Mouse (Mus musculus): ENCODE results near the gene Rnf220. TPM values are rescaled to one million over a fixed set of nuclear protein-coding genes. Genes with fewer than 3 reads are reported as not detected.
A peak's percentile ranks its signal among the peaks of the same experiment; 100 is the strongest.
"Not testable (repeated sequence)": the region's sequence is repeated elsewhere in the genome, so short reads cannot be mapped to it uniquely, and the experiment has no call there.

Gene Rnf220
- polyA plus RNA-seq, 1 experiment from 2014 or later: 51.5 TPM

DNA sequence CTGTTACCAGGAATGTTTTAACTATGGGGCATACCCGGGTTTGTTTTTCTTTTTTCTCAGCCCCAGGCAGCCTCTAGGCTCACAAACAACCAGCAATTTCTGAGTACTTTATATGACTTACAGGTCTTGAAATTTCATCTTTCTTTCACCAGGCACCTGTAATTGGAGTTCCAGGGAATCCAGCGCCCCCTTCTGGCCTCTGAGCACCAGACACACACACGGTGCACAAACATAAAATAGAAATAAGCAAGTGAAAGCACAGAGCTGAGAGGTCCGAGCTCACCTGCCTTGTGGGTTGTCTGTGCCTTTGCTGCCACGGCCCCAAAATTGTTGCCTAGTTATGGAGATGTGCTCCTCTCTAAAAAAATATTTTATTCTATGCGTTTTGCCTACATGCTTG lies 236.9 kb downstream of the Rnf220 start:
- H3K36me3 ChIP-seq (replicated peaks; ENCODE audit: control insufficient read depth, insufficient read depth, low read depth, low read length); H3K4me1 ChIP-seq (ENCODE audit: control insufficient read depth, insufficient read depth, low read length); H3K27me3 ChIP-seq (ENCODE audit: control insufficient read depth, insufficient read depth, low read length); H3K4me2 ChIP-seq (ENCODE audit: low read depth, low read length); H3K9ac ChIP-seq (replicated peaks; ENCODE audit: low read length); ATAC-seq (replicated peaks; ENCODE audit: insufficient number of reproducible peaks, low FRiP score, low TSS enrichment, low read depth); H3K27ac ChIP-seq (replicated peaks; ENCODE audit: low read depth, low read length); H3K9me3 ChIP-seq (replicated peaks; ENCODE audit: control insufficient read depth, low read length); DNase-seq (ENCODE audit: low spot score); H3K4me3 ChIP-seq (ENCODE audit: low read depth, low read length): not testable (repeated sequence)
- 74% methylated on average over 6 of the region's 6 CpGs for WGBS

DNA sequence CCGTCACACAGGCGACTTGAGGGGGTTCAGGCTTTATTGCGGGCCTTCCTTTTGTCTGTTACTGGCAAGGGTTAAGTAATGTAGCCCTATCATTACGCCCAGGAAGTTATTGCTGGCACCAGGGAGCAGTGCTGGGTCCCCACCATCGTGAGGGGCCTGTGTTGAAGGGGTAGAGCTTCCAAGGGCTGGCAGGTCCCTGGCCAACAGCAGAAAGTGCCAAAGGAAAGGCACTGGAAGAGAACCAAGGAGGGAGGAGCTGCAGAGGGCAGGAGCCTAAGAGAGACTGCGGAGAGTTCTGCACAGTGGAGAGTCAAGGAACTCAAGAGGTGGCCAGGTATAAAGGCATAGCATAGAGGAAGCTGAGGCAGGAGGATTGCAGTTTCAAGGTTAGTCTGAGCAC lies 242.2 kb downstream of the Rnf220 start:
- DNase-seq (ENCODE audit: low spot score): no peak
- 56% methylated on average over 6 of the region's 6 CpGs for WGBS
- ATAC-seq (replicated peaks; ENCODE audit: insufficient number of reproducible peaks, low FRiP score, low TSS enrichment, low read depth): no peak
- Histone ChIP-seq H3K27ac (replicated peaks; ENCODE audit: low read depth, low read length) (no peak overlapping the region), H3K4me3 (ENCODE audit: low read depth, low read length) (no peak overlapping the region), H3K9ac (replicated peaks; ENCODE audit: low read length) (no peak overlapping the region), H3K4me1 (ENCODE audit: control insufficient read depth, insufficient read depth, low read length) (no peaks in the 10 kb centered on the region; the same call in 1 of the 2 replicates), H3K36me3 (replicated peaks; ENCODE audit: control insufficient read depth, insufficient read depth, low read depth, low read length) (no peaks in the 10 kb centered on the region), H3K27me3 (ENCODE audit: control insufficient read depth, insufficient read depth, low read length) (no peaks in the 10 kb centered on the region), H3K9me3 (replicated peaks; ENCODE audit: control insufficient read depth, low read length) (no peaks in the 10 kb centered on the region), H3K4me2 (ENCODE audit: low read depth, low read length) (no peak overlapping the region)

DNA sequence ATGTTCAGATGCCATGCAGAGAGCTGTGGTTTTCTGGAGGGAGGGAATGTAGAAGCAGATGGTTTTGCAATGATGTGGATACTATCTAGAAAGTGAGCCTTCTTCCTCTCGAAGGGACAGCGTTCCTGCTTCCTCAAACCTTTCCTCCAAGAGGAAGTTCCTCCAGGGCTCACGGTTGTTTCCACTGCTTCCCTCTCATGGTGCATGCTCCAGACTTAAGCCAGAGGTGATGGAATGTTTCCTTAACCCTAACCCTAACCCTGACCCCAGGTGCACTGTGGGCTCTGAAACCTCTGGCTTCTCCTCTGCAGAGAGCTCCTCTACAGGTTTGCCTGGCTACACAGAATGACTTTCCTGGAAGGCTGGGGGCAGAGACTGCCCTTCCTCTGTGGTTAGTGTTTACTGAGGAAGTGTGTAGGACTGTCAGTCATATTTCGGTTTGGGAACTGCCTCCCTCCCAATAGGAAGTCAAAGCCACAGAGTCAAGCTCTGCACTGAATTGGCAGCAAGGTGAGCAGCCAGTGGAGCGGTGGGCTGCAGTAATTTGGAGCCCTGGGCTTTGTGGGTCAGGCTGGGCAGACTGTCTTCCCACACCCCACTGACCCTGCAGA lies 242.7 kb downstream of the Rnf220 start:
- H3K4me1 ChIP-seq (ENCODE audit: control insufficient read depth, insufficient read depth, low read length): no peaks in the 10 kb centered on the region; the same call in 1 of the 2 replicates
- DNase-seq (ENCODE audit: low spot score) (no peak), ATAC-seq (replicated peaks; ENCODE audit: insufficient number of reproducible peaks, low FRiP score, low TSS enrichment, low read depth) (no peak)
- no peak overlapping the region for H3K9ac ChIP-seq (replicated peaks; ENCODE audit: low read length)
- no peaks in the 10 kb centered on the region for H3K36me3 ChIP-seq (replicated peaks; ENCODE audit: control insufficient read depth, insufficient read depth, low read depth, low read length)
- WGBS: 61% methylated on average over 5 of the region's 5 CpGs
- H3K9me3 ChIP-seq (replicated peaks; ENCODE audit: control insufficient read depth, low read length): no peaks in the 10 kb centered on the region
- no peaks in the 10 kb centered on the region for H3K27me3 ChIP-seq (ENCODE audit: control insufficient read depth, insufficient read depth, low read length)
- no peak overlapping the region for H3K4me2 ChIP-seq (ENCODE audit: low read depth, low read length)
- no peak overlapping the region for H3K27ac ChIP-seq (replicated peaks; ENCODE audit: low read depth, low read length)
- no peak overlapping the region for H3K4me3 ChIP-seq (ENCODE audit: low read depth, low read length)

DNA sequence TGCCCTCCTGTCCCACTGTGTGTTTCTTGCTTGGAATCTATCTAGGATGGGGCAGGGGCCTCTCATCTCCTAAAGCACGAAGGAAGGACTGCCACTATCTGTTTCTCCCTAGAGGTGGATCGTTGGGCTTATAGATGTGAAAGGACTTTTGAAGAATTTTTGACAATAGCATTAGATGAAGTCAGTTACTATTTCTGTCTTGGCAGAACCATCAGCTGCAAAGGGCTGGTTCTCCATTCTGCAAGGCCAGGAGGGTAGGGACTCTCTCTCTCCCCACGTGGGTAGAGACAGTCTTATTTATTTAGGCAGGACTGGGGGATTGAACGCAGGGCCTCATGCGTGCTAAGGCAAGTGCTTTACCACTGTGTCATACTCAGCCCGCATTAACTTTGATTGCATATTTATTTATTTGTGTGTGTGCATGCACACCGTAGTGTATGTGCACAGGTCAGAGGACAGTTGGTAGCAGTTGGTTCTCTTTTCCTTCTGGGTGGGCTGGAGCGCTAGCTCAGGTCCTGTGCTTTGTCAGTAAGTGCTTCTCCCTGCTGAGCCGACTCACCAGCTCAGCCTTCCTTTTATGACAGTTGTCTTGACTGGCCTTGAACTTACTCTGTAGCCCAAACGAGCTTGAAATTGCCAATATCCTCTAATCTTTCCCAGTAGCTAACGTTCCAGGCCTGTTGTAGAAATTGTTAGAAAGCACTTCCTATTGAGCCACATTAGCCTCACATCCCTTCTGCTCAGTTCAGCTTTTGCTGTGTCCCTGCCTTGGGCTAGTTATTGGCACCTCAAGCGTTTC lies 243.4 kb downstream of the Rnf220 start:
- 63% methylated on average over 12 of the region's 12 CpGs for WGBS
- Histone ChIP-seq H3K4me3 (ENCODE audit: low read depth, low read length) (no peak overlapping the region), H3K4me1 (ENCODE audit: control insufficient read depth, insufficient read depth, low read length) (no peaks in the 10 kb centered on the region; the same call in 1 of the 2 replicates)

DNA sequence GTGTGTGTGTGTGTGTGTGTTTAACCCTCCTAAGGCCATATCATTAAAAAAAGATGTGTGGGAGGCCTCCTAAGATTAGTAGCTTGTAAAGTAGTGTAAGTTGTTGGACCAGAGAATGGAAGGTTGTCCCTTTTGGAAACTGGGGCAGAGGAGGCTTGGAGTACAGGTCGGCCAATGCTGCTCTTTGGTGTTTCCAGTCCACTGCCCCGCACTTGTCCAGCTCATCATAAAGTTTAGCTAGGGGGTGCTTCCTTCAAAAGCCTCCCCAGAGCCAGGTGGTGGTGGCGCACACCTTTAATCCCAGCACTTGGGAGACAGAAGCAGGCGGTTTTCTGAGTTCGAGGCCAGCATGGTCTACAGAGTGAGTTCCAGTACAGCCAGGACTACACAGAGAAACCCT lies 244.1 kb downstream of the Rnf220 start:
- H3K9ac ChIP-seq (replicated peaks; ENCODE audit: low read length): peak overlapping the region; percentile 65
- H3K4me2 ChIP-seq (ENCODE audit: low read depth, low read length): no peak overlapping the region; the same call in 1 of the 2 replicates
- DNase-seq (ENCODE audit: low spot score) (no peak), ATAC-seq (replicated peaks; ENCODE audit: insufficient number of reproducible peaks, low FRiP score, low TSS enrichment, low read depth) (no peak)
- H3K4me1 ChIP-seq (ENCODE audit: control insufficient read depth, insufficient read depth, low read length): no peaks in the 10 kb centered on the region; the same call in 1 of the 2 replicates
- H3K4me3 ChIP-seq (ENCODE audit: low read depth, low read length): no peak overlapping the region; the same call in 1 of the 2 replicates
- no peaks in the 10 kb centered on the region for H3K9me3 ChIP-seq (replicated peaks; ENCODE audit: control insufficient read depth, low read length)
- H3K36me3 ChIP-seq (replicated peaks; ENCODE audit: control insufficient read depth, insufficient read depth, low read depth, low read length): no peaks in the 10 kb centered on the region
- H3K27me3 ChIP-seq (ENCODE audit: control insufficient read depth, insufficient read depth, low read length): no peaks in the 10 kb centered on the region
- 81% methylated on average over 5 of the region's 5 CpGs for WGBS
- H3K27ac ChIP-seq (replicated peaks; ENCODE audit: low read depth, low read length): no peak overlapping the region

More for the DNA sequence above, 243.4 kb downstream of the Rnf220 start:
- Histone ChIP-seq H3K9ac (replicated peaks; ENCODE audit: low read length) (no peak overlapping the region), H3K4me2 (ENCODE audit: low read depth, low read length) (no peak overlapping the region), H3K27me3 (ENCODE audit: control insufficient read depth, insufficient read depth, low read length) (no peaks in the 10 kb centered on the region), H3K36me3 (replicated peaks; ENCODE audit: control insufficient read depth, insufficient read depth, low read depth, low read length) (no peaks in the 10 kb centered on the region), H3K9me3 (replicated peaks; ENCODE audit: control insufficient read depth, low read length) (no peaks in the 10 kb centered on the region), H3K27ac (replicated peaks; ENCODE audit: low read depth, low read length) (no peak overlapping the region)
- ATAC-seq (replicated peaks; ENCODE audit: insufficient number of reproducible peaks, low FRiP score, low TSS enrichment, low read depth) (no peak), DNase-seq (ENCODE audit: low spot score) (no peak)

DNA sequence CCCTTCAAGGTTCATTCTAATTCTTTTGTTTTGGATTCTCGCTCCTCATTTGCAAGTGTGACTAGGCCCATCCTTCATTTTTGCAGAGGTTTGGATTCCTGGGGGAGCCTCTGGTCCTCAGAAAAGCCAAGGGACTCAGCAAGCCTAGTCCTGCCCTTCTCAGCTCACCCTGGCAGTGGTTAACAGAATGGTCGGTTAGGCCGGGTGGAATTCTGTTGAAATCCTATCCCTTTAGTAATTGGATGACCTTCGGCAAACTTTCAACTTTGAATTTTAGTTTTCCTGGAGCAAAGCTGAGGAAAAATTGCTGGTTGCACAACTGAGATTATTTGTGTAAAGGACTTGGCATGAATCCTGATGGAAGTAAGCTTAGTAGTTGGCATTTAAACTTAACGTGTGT lies 244.5 kb downstream of the Rnf220 start:
- ATAC-seq (replicated peaks; ENCODE audit: insufficient number of reproducible peaks, low FRiP score, low TSS enrichment, low read depth): 0 out of 2 replicates have a peak, but pooled peaks have one; percentile 38
- peak overlapping the region; percentile 64 for H3K4me3 ChIP-seq (ENCODE audit: low read depth, low read length)
- H3K4me2 ChIP-seq (ENCODE audit: low read depth, low read length): peak overlapping the region; percentile 66
- H3K4me1 ChIP-seq (ENCODE audit: control insufficient read depth, insufficient read depth, low read length): no peaks in the 10 kb centered on the region; the same call in 1 of the 2 replicates
- DNase-seq (ENCODE audit: low spot score): no peak
- no peaks in the 10 kb centered on the region for H3K36me3 ChIP-seq (replicated peaks; ENCODE audit: control insufficient read depth, insufficient read depth, low read depth, low read length)
- H3K27me3 ChIP-seq (ENCODE audit: control insufficient read depth, insufficient read depth, low read length): no peaks in the 10 kb centered on the region
- H3K27ac ChIP-seq (replicated peaks; ENCODE audit: low read depth, low read length): no peak overlapping the region; the same call in 1 of the 2 replicates
- no peaks in the 10 kb centered on the region for H3K9me3 ChIP-seq (replicated peaks; ENCODE audit: control insufficient read depth, low read length)
- WGBS: 13% methylated on average over 5 of the region's 5 CpGs
- peak overlapping the region; percentile 65 for H3K9ac ChIP-seq (replicated peaks; ENCODE audit: low read length)

DNA sequence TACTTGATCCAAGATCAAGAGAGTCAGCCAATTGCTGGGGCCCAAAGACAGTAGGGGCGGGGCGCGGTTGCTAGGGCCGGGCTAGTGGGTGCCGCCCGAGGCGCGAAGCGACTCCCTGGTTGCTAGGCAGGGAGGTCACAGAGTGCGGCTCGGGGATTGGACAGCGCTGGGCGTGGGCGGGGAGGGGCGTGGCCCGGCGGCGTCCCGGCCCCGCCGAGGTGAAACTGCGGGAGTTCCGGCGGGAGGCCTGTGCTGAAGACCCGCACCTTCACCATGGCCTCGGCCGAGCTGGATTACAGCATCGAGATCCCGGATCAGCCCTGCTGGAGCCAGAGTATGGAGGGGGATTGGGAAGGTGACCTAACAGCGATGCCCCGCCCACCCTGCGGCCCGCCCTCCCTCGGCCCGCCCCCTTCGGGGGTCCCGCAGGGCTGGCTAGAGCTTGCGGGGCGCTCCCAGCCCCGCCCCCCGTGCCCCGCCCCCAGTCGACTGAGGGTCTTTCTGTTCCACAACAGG lies 245.0 kb downstream of the Rnf220 start, which contains the start of the genes Tmem53 and Armh1:
Gene Tmem53 (plus strand): TSS at position 151 of the 516 bp plus-strand sequence.
Gene Armh1 (minus strand): TSS at position 325 of the 516 bp plus-strand sequence.
- H3K4me2 ChIP-seq (ENCODE audit: low read depth, low read length): peak within 1 kb of the TSS; percentile 66
- H3K27ac ChIP-seq (replicated peaks; ENCODE audit: low read depth, low read length): peak within 1 kb of the TSS; percentile 75
- no peaks in the 10 kb centered on the region for H3K27me3 ChIP-seq (ENCODE audit: control insufficient read depth, insufficient read depth, low read length)
- H3K4me1 ChIP-seq (ENCODE audit: control insufficient read depth, insufficient read depth, low read length): no peaks in the 10 kb centered on the region; the same call in 1 of the 2 replicates
- H3K9me3 ChIP-seq (replicated peaks; ENCODE audit: control insufficient read depth, low read length): no peaks in the 10 kb centered on the region
- H3K4me3 ChIP-seq (ENCODE audit: low read depth, low read length): peak within 1 kb of the TSS; percentile 64
- no peaks in the 10 kb centered on the region for H3K36me3 ChIP-seq (replicated peaks; ENCODE audit: control insufficient read depth, insufficient read depth, low read depth, low read length)
- peak within 1 kb of the TSS; percentile 65 for H3K9ac ChIP-seq (replicated peaks; ENCODE audit: low read length)
- under 1% methylated on average over 43 of the region's 43 CpGs for WGBS
- DNase-seq (ENCODE audit: low spot score) (peak; percentile 97), ATAC-seq (replicated peaks; ENCODE audit: insufficient number of reproducible peaks, low FRiP score, low TSS enrichment, low read depth) (peak; percentile 98)
